Comparison of ENCODE assay signal across 9 mouse cellular contexts in the genomic region with DNA sequence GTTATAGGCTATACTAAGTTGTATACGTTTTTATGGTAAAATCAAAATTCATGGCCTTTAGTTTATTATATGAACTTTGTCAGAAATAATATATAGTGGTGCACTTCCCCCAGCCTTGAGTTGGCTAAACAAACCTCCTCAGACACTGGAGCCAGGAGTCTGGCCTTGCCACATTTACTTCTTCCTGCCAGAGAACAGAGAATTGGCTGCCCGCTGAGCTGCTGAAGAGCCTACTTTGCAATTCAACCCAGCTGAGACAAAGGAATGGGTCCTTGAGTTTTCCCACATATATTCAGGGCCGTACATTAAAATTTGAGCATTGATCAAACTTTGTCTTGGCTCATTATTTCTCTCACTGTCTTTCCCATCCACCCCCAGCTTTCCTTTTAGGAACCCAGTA.
"Had no signal": no experiment of that assay in that cellular context is flagged by ENCODE, and none has a peak within 500 bp of the region (broad histone marks: within the 10 kb centered on the region; RNA-seq: fewer than 3 reads in every experiment).

No protein-coding gene starts in this region.

- H3K27ac ChIP-seq: kidney, embryonic 15.5 days; liver, embryonic 15.5 days; lung, embryonic 15.5 days; midbrain, embryonic 12.5 days; neural tube, embryonic 13.5 days had no signal

- H3K4me1 ChIP-seq: kidney, embryonic 15.5 days; liver, embryonic 15.5 days; lung, embryonic 15.5 days; midbrain, embryonic 12.5 days; neural tube, embryonic 13.5 days had no signal

- H3K27me3 ChIP-seq: kidney, embryonic 15.5 days; liver, embryonic 15.5 days; lung, embryonic 15.5 days; midbrain, embryonic 12.5 days; neural tube, embryonic 13.5 days had no signal

- H3K4me3 ChIP-seq: kidney, embryonic 15.5 days; liver, embryonic 15.5 days; lung, embryonic 15.5 days; midbrain, embryonic 12.5 days; neural tube, embryonic 13.5 days had no signal

- H3K36me3 ChIP-seq: kidney, embryonic 15.5 days; liver, embryonic 15.5 days; lung, embryonic 15.5 days; midbrain, embryonic 12.5 days; neural tube, embryonic 13.5 days had no signal

- DNase-seq: kidney, postnatal 14 days; left cerebral cortex, postnatal 4 days; retina, postnatal 1 day; thymus, postnatal 4 days had no signal

- H3K9me3 ChIP-seq: kidney, embryonic 15.5 days; liver, embryonic 15.5 days; lung, embryonic 15.5 days; midbrain, embryonic 12.5 days; neural tube, embryonic 13.5 days had no signal
